Mouse (Mus musculus) brain, adult 2 months (tissue): Measurements from ENCODE around the gene Alkbh1.
"Not testable (repeated sequence)": the region's sequence is repeated elsewhere in the genome, so short reads cannot be mapped to it uniquely, and the experiment has no call there.

Source experiments
- DNase-seq: peaks from one replicate; pipeline ENCODE4 v3.0.0; 2011; ENCODE audit warnings: low read depth, low spot score

Alkbh1 gene

GRCm38 (mm10) chr12:87443700-87444122 lies at the start of gene Alkbh1, which contains the start of gene Slirp:
TSS of gene Alkbh1 (minus strand) at chr12:87444017.
TSS of gene Slirp (plus strand) at chr12:87443896.
- peak; percentile 97 for DNase-seq

GRCm38 (mm10) chr12:87488683-87489082 lies 44.9 kb upstream of the Alkbh1 start:
- DNase-seq, result not testable (repeated sequence)

DNA sequence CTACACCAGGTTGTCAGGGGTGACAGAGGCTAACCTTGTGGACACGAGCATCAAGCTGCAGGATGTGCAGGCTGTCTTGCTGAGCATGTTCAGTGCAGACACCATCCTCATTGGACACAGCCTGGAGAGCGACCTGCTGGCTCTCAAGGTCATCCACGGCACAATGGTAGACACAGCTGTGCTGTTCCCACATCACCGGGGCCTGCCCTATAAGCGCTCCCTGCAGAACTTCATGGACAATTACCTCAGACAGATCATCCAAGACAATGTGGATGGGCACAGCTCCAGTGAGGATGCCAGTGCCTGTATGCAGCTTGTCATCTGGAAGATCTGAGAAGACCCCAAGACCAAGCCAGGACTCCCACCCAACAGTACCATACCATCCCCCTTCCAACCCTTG lies 38.7 kb upstream of the Alkbh1 start:
- DNase-seq, result not testable (repeated sequence)

GRCm38 (mm10) chr12:87474756-87475155 lies 30.9 kb upstream of the Alkbh1 start:
- DNase-seq, result no peak

GRCm38 (mm10) chr12:87471964-87472786 lies 28.4 kb upstream of the Alkbh1 start, which contains the start of gene Snw1:
TSS of gene Snw1 (minus strand) at chr12:87472274.
- DNase-seq, result peak; percentile 98

DNA sequence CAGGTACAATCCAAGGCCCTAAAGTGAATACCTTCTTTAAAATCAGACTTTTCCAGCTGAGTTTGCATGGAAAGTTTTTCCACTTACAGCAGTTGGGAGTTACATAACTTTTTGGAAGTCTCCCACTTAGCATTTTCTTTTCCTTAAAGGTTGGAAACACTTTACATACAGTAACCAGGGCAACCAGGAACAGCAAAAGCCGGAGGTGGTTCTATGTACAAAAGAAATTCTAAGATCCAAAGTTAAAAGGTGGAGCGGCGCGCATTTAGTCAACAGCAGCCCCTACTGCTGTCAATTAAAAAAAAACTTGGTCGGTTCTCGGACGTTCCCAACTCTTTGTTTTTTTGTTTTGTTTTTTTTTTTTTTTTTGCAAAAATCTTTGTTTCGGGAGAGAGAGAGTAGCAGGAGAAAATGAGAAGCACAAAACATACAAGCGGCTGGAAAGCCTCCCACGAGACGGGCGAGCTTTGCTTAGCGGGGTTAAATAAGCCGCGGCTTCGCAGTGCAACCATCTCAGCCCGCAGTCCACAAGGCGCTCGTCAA lies 27.7 kb upstream of the Alkbh1 start:
- DNase-seq, result peak; percentile 77

DNA sequence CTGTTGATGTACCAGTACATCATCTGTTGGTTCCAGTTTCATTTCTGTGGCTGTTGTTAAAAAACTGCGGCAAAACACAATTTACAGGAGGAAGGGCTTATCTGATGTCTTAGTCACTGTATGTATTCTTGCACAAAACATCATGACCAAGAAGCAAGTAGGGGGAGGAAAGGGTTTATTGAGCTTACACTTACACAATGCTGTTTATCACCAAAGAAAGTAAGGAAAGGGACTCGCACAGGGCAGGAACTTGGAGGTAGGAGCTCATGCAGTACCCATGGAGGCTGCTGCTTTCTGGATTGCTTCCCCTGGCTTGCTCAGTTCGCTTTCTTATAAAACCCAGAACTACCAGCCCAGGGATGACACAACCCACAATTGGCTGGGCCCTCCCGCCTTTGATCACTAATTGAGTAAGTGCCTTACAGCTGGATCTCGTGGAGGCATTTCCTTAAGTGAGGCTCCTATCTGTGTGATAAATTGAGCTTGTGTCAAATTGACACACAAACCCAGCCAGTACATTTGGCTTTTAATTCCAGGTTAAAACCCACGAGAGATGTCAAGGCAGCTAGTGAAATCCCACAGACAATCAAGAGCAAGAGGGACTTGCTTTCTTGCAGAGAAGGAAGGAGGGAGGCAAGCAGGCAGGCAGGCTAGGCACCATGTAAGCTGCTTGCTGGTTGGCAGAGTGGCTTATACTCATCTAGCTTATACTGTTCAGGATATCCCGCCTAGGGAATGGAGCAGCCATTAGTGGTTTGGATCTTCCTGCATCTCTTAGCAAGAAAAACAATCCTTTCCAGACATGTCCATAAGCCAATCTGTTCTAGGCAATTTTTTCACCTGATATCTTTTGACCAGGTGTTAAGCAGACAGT lies 26.7 kb upstream of the Alkbh1 start:
- DNase-seq, result no peak

- no peak for DNase-seq
Measured at GRCm38 (mm10) chr12:87464678-87465297, 21.0 kb upstream of the Alkbh1 start.

DNA sequence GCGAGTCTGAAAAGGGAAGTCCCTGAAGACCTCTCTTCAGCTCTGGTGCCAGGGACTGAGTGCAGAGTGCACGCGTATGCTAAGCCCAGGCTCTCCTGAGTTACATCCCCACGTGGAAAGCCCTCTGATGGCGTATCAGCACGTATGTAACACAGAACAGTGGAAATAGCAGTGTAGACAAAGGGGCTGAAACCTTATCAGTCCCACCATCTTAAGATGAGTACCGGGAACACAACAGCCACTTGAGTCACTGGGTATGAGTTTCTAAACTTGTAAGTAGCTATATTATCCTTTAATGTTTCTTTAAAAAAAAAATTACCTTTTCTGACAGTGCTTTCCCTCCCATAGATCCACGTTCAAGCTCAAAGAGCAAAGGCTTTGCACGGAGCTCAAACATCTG lies 5.6 kb upstream of the Alkbh1 start:
- no peak for DNase-seq

- no peak for DNase-seq
Measured at GRCm38 (mm10) chr12:87444211-87444610, 394 bp upstream of the Alkbh1 start.

DNA sequence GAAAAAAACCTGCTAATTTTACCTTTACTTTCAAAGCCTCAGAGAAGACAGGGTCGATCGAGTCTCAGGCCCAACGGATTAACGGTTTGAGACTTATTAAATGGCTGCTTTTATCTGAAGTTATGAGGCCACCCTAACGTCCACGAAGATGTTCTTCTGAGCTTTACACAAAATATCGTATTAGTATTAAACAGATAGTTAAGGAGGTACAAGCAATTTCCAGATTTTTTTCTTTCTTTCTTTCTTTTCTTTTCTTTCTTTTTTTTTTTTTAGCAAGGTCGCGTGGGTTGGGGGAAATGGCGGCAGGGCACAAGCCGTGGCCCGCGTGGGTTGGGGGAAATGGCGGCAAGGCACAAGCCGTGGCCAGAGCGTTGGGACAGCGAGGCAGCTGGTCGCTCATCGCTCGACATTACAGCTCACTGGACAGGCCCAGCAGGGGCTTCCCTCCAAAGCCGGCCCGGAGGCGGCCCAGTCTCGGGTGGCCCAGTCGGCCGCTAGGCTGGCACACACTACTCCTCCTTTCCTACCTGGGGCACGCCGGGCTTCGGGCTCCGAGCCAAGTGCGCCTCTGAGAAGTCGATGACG lies 610 bp downstream of the Alkbh1 start:
- DNase-seq, result no peak

GRCm38 (mm10) chr12:87442177-87443114 lies 1.4 kb downstream of the Alkbh1 start:
- no peak for DNase-seq

GRCm38 (mm10) chr12:87428885-87429284 lies 14.9 kb downstream of the Alkbh1 start:
- peak; percentile 13 for DNase-seq

DNA sequence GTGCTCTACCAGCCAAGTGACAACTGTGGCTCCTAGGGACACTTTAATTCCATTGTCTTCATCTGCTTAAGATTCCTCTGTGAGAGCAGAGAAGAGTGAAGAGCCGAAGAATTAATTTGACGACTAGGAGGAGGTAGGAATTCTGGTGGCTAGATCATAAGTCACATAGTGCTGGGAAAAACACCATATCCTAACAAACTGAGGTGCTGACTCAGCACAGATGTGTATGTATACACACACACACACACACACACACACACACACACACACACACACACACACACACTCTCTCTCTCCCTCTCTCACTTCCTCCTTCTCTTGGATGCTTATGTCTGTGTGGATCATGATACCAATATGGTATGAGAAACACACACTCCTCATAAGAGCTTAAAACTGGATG lies 15.5 kb downstream of the Alkbh1 start:
- DNase-seq, result no peak

DNA sequence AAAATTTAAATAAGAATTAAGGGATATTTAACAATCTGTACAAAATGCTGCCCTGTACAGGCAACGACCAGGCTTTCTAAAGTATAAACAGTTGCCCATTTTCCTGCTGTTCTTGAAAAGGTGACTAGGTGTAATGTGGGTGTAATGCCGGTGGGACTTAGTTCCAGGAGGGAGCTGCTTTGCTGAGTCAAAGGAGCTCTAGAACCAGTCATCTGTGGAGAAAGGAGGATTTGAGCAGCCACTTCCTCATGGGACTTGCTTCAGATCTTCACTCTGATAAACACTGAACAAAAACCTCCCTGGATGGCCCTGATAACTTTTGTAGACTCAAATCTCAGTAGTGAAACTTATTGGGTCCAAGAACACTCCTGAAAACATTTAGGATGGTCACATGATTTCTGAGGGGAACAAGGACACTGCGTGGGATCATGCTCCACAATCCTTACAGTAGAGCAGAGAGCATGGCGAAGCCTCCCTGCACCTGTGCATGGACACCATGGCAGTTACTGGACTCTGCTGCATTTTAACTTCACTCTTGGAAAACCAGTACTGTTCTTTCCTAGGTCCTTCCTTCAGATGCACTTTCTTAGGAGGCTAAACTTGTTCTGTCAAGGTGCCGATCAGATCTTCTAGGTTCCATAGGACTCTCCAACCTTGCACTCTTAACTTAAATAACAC lies 17.3 kb downstream of the Alkbh1 start:
- no peak for DNase-seq

DNA sequence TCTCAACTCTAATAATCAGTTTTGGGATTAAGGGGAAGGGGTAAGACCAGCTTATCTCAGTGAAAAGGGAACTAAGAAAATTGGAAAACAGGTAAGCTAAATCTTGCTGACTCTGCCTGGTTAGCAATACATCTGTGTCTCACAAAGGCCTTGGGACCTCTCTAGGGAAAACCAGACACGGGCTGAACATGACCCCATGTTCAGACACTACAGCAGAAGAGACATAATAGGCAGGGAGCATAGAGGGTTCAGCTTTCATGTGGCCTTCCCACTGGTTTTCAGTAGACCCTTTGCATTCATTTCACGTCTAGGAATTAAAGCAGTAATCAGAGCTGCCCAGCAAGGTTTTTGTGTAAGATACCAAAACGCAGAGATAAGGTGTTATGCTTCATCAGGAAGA lies 19.3 kb downstream of the Alkbh1 start:
- no peak for DNase-seq

DNA sequence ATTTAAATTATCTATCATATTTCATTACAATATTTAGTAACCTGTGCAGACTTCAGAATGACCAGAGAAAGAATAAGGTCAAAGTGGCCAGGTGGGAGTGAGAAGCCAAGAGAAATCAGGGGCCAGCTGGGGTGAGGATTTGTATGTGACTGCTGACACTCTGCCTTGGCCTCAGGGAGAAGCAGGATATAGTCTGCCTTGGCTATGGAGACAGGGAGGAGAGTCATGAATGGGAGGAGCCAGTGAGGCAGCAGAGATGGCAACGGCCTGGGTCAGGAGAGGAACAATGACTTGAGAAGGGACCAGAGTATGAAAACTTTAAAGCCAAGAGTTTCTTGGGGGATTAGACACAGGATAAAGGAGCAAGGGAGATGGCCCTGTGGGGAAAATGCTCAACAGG lies 20.1 kb downstream of the Alkbh1 start:
- DNase-seq, result no peak

DNA sequence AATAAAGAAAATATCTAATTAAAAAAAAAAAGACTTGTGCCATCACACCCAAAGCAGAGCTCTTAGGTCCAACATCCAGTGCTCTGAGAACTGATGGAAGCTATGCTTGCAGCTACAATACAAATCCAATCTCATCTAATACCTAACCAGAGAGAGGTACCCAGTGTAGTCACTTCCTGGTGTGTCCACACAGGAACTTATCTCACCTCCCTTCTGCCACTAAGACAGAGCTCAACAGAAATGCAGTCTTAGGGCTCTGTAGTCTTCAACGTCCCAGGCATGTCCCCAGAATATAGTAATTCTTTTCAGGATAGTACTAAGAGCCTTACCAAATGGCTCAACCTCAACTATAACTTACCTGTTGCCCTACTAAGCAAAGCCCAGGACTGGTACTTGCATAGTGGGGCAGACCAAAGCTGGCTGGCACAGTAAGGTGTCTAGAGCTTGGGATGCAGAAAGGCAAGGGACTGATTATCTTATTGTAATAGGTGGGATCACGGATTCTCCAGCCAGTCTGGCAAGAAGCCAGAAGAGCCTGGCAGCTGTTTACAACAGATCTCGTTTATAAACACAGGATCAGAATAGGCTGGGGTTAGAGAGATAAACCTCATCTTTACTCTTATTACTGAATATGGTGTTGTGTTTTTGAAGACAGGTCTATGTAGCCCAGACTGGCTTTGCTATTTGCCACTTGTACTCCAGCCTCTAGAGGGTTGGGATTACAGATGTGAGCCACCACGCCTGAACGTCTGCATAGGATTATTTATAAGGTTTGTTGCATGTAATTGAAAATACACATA lies 21.9 kb downstream of the Alkbh1 start:
- DNase-seq, result no peak

DNA sequence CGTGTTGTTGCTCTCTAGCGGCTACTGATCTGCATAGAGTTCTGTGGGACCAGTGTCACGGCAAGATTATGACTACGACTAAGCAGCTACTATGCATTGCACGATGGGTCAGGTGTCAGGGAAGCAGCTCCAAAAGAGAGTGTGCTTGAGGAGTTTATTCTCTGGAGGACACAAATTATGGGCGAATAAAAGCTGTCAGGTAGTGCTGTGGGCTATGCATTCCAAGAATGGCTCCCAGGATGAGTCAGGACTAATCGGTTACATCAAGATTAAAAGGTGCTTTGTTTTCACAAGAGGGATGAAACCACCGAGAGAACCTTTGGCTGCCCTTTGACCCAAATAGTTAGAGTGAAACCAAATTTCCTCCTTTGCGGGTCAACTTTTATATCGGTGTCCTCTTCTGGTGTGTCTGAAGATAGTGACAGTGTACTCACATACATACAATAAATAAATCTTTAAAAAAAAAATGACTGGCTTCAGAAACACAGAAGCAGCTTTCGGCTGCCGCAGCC lies 23.8 kb downstream of the Alkbh1 start:
- DNase-seq, result no peak
